Mouse (Mus musculus) megakaryocyte-erythroid progenitor cell, adult 5-6 weeks (primary cell): ENCODE measurements around the gene Ddah1. TPM values are rescaled to one million over a fixed set of nuclear protein-coding genes. Genes with fewer than 3 reads are reported as not detected.

Experiments used
- ATAC-seq: replicated peaks from 2 replicates; pipeline ENCODE4 v1.8.0; 2016; ENCODE audit warnings: mild to moderate bottlenecking, inconsistent platforms; ENCODE audit not compliant: severe bottlenecking, poor library complexity, low FRiP score, low TSS enrichment
- total RNA-seq, 2 experiments: library from RNA; stranded (forward) in 1 of 2; stranded (reverse) in 1 of 2; fragments of 200-1000, 215-1000 nt in 1 of 2; fragments of >200 nt in 1 of 2; fragmentation: Nextera tagmentation in 1 of 2; gene quantifications; 2 replicates each; pipeline ENCODE4 v1.2.3; 2014 to 2017

Ddah1 gene
- total RNA-seq (2014; fragmentation: Nextera tagmentation) (not detected in 2 replicates), total RNA-seq (2017) (0.33 and 0.99 TPM in 2 replicates)

- peak; percentile 18; the same call in 1 of the 2 replicates for ATAC-seq
Observed at GRCm38 (mm10) chr3:145758561-145759378, at the start of gene Ddah1. Gene Ddah1, plus strand, starts transcription at chr3:145758675.

DNA sequence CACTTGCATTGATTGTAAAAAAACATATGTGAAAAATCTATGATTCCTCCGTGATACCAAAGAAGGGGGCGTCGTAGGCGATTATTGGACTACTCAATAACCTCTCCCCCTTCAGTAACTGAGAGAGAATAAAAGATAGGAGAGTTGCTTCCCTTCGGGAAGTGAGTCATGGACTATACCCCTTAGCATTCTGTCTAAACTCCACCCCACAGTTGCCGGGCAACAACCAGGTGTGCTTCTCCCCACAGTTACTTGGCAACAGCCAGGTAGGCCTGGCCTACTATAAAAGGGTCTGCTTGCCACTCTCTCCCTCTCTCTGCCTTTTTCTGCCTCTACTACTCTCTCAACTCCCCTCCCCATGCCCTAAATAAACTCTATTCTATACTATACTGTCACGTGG is 42.6 kb upstream of the Ddah1 start:
- no peak for ATAC-seq

DNA sequence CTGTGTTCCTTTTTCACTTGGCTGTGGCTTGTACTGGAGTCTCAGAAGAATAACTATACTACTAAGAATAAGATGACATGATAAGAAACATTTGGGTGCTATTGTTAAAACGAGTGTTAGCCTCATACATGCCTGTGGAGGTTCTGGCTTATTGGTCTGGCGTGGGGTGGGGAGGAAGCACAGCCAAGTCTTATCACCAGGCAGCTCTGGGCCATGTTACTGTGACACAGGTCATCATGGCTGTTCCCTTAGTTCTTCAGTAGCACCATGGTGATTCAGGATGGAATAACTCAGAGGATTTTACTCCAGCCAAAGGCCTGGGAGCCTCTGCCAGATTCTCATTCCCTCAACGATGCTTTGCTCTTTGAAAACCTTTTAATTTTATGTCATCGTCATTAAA is 38.8 kb upstream of the Ddah1 start:
- ATAC-seq, result no peak

- no peak for ATAC-seq
Observed at GRCm38 (mm10) chr3:145725078-145725477, 33.4 kb upstream of the Ddah1 start.

GRCm38 (mm10) chr3:145728336-145728735 is 30.1 kb upstream of the Ddah1 start:
- no peak for ATAC-seq

- no peak for ATAC-seq
Observed at GRCm38 (mm10) chr3:145729531-145729930, 28.9 kb upstream of the Ddah1 start.

DNA sequence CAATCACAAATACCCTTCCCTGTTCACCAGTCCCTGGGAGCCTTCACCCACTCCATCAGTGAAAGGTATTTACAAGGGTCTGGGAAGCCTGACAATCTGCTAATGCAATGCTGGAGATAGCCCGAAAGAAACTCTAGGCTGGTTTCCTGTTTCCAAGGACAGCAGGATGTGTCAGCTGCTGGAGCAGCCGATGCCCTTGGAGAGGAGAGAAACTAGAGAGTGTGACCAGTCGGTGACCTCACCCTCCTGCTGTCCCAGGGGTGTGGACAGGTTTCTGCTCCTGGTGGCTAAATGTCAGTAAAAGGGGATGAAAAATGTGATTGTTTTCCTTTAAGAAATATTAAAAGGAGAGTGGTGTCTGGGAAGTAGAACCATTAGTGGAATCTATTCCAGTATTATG is 28.4 kb upstream of the Ddah1 start:
- no peak for ATAC-seq

GRCm38 (mm10) chr3:145734857-145735256 is 23.6 kb upstream of the Ddah1 start:
- no peak for ATAC-seq

- ATAC-seq, result no peak
Observed at GRCm38 (mm10) chr3:145736562-145736961, 21.9 kb upstream of the Ddah1 start.

GRCm38 (mm10) chr3:145738662-145739061 is 19.8 kb upstream of the Ddah1 start:
- ATAC-seq, result no peak

DNA sequence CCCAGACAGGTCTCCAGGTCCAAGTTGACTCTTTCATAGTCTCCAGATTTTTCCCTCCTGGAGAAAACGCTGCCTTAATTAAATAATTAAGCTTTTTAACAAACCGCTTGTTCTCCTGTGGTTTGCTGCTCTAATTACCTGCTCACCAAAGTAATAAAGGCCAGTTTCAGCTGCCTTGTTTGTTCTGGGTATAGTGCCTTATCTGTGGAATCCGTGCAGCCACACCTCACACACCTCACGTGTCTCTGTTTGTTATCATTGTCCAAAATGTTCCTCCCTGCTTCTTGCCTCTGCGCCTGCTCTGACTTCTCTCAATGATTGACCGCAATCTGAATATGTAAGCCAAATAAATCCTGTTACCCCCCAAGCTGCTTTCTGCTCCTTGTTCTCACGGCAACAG is 18.6 kb upstream of the Ddah1 start:
- ATAC-seq, result no peak

DNA sequence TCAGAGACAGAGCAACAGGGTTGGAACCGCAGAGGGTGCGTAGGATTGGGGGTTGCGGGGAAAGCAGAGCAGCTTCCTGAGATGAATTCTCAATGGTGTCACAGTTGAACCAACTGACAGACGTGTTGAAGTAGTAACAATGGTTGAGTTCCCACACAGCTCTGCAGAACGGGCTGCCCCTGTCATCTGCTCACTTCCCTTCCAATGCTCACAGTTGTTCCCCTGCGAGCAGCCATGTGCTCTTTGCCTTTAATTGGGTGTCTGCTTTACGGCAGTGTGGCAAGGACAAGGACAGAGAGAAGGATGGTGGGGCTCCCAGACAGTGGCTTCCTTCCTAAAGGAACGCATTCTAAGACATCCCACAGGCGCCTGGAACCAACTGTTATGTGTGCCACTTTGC is 15.4 kb upstream of the Ddah1 start:
- no peak for ATAC-seq

- ATAC-seq, result no peak
Observed at GRCm38 (mm10) chr3:145743476-145744027, 14.9 kb upstream of the Ddah1 start.

DNA sequence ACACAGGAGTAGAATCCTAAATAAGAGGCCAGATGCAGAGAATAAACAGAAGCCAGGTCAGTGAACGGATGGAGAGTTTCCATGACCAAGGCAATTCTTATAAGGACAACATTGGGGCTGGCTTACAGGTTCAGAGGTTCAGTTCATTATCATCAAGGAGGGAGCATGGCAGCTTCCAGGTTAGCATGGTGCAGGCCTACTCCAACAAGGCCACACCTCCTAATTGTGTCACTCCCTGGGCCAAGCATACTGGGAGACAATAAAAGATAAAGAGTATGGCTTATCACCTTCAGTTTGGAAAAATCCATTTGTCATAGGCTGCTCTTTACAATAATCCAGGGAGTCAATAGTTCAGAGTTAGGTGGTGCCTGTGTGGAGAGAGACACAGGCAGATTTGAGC is 9.8 kb upstream of the Ddah1 start:
- no peak for ATAC-seq

- ATAC-seq, result no peak
Observed at GRCm38 (mm10) chr3:145756457-145756856, 2.0 kb upstream of the Ddah1 start.

DNA sequence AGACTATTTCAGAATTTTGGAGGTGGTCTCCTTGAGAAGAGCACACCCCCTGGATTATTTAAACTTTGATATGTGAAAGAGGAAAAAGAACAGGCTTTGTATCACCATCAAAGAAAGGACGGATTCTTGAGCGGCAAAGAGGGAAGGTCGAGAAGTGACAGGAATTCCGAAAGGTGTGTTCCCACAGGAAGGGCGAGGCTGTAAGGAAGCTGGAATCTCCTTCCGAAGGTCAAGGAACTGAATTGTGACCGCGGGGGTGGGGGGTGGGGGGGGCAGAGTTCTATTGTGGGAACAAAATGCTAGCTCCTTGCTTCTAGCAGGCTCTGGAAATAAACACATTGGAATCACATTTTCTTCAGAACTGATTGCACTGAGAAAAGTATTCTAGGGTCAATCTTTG is 1.3 kb upstream of the Ddah1 start:
- ATAC-seq, result no peak

DNA sequence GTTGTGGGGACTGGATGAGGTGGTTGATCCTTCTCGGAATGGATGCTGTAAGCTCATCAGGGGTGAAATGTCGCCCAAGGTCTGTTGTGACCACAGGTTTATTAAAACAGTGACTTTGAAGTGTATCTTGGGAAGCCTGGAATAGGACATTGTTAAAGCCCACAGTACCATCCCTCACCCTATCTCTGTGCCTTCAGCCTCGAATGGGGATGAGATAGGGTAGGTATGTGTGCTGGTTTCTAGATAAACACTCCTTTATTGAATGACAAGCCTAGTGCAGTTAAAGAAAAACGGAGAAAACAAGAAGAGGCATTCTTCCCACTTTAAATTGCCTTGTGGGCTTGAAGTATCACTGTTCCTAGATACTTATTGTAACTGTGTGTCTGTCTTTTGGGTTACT is 631 bp upstream of the Ddah1 start:
- ATAC-seq, result peak; percentile 31; the same call in 1 of the 2 replicates

GRCm38 (mm10) chr3:145759379-145760209 is 1.1 kb downstream of the Ddah1 start:
- no peak for ATAC-seq

- ATAC-seq, result no peak
Observed at GRCm38 (mm10) chr3:145760547-145760946, 2.1 kb downstream of the Ddah1 start.

DNA sequence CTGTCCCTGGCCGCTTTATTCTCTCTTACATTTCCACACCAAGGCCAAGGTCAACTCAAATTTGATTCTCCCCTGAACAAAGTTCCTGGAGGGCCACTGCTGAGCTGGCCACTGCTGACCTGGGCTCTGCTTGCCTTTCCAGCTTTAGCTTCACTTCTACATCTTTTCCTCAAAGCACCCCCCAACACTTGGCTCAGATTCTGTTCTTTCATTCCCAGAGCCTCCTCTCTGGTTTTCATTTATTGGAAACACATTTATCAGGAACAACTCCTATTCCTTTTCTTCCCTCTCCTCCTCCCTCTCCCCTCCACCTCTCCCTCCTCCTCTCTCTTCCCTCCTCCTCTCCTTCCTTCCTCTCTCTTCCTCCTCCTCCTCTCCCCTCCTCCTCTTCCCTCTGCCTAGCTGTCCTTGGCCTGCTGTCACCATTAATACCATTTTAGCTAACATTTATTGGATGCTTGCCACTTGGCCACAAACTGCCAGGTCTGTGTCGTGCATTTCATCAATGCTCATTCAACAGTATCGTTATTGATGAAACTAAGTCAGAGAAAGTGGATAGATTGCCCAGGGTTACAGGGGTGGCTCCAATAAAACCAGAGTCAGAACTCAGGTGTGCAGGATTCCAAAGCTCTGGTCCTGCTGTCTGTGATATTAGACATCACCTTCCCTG is 3.2 kb downstream of the Ddah1 start:
- ATAC-seq, result no peak
